Mouse (Mus musculus) embryonic fibroblast, embryonic 13.5 days (primary cell): ENCODE results near the gene Mcl1.

ENCODE experiments used
- CTCF ChIP-seq: IDR thresholded peaks from 2 replicates; pipeline ENCODE4 v1.5.1; 2011; ENCODE audit warnings: mild to moderate bottlenecking, control low read depth, low read length, moderate library complexity, borderline replicate concordance; ENCODE audit not compliant: insufficient read depth
- POLR2A ChIP-seq: IDR thresholded peaks from 2 replicates; pipeline ENCODE4 v1.6.1; 2011; ENCODE audit warnings: low read depth, mild to moderate bottlenecking, control low read depth, low read length, moderate library complexity

DNA sequence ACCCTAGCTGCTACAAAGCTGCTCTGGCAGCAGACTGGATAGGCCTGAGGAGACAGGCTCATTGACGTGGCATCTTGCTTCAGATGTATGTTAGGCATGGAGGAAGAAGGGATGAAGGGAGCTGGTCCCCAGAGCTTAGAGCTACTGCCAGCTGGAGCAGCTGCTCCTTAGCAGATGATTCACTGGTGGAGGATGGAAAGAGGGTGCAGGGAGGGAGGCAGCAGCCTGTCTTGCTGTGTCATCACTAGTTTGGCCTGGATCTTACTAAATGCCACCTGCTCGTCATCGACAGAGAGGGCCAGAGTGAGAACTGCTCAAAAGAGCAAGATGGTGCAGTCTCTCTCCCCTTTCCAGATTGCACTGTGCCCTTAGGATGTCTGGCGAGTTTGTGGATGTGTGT is 28.8 kb upstream of the Mcl1 start:
- TF ChIP-seq POLR2A (no peak), CTCF (no peak)
